Mouse (Mus musculus) testis, adult 2 months (tissue): ENCODE results near the gene Tmem132d.

ENCODE experiments used
- CTCF ChIP-seq: fragments of 200-500 bp; IDR thresholded peaks from 2 replicates; pipeline ENCODE4 v1.5.1; 2012; ENCODE audit warnings: low read depth, mild to moderate bottlenecking, inconsistent platforms, low read length, moderate library complexity; ENCODE audit not compliant: control insufficient read depth, insufficient read depth, insufficient replicate concordance
- POLR2A ChIP-seq: fragments of 200-500 bp; IDR thresholded peaks from 2 replicates; pipeline ENCODE4 v1.6.1; 2012; ENCODE audit warnings: low read depth, mild to moderate bottlenecking, inconsistent platforms, low read length, moderate library complexity; ENCODE audit not compliant: control insufficient read depth

GRCm38 (mm10) chr5:128365261-128365985 lies 67.5 kb downstream of the Tmem132d start:
- TF ChIP-seq CTCF (no peak), POLR2A (no peak)
